Mouse (Mus musculus) stomach, embryonic 16.5 days (tissue): ENCODE results near the gene Hsd3b5. TPM values are rescaled to one million over a fixed set of nuclear protein-coding genes. Genes with fewer than 3 reads are reported as not detected.
"Not testable (repeated sequence)": the region's sequence is repeated elsewhere in the genome, so short reads cannot be mapped to it uniquely, and the experiment has no call there.

Source experiments
- ATAC-seq: fragments of 200-750 bp; cut with Nextera tagmentation; 2 replicates; pipeline ENCODE4 v1.8.0; 2017; ENCODE audit warnings: moderate number of reproducible peaks, moderate TSS enrichment; ENCODE audit not compliant: insufficient read depth, low FRiP score
- H3K27ac ChIP-seq: fragments of 300-500 bp; sonication (generic); 2 replicates; pipeline ENCODE4 v1.5.1; 2014; ENCODE audit warnings: low read length
- H3K27me3 ChIP-seq: fragments of 300-500 bp; sonication (generic); 2 replicates; pipeline ENCODE4 v1.6.1; 2014; ENCODE audit warnings: low read length, control low read depth, mixed read lengths; ENCODE audit not compliant: control insufficient read depth, insufficient read depth
- H3K36me3 ChIP-seq: fragments of 300-500 bp; sonication (generic); 2 replicates; pipeline ENCODE4 v1.6.1; 2014; ENCODE audit warnings: low read length; ENCODE audit not compliant: control insufficient read depth, insufficient read depth
- H3K4me1 ChIP-seq: fragments of 300-500 bp; sonication (generic); 2 replicates; pipeline ENCODE4 v1.6.1; 2014; ENCODE audit warnings: low read length, control low read depth, mixed read lengths; ENCODE audit not compliant: control insufficient read depth, insufficient read depth
- H3K4me2 ChIP-seq: fragments of 300-500 bp; sonication (generic); 2 replicates; pipeline ENCODE4 v1.6.1; 2014; ENCODE audit warnings: low read depth, low read length, mixed read lengths
- H3K4me3 ChIP-seq: fragments of 300-500 bp; sonication (generic); replicated peaks from 2 replicates; pipeline ENCODE4 v1.5.1; 2014; ENCODE audit warnings: mild to moderate bottlenecking, low read length
- H3K9ac ChIP-seq: fragments of 300-500 bp; sonication (generic); 2 replicates; pipeline ENCODE4 v1.6.1; 2014; ENCODE audit warnings: low read length
- H3K9me3 ChIP-seq: fragments of 300-500 bp; sonication (generic); replicated peaks from 2 replicates; pipeline ENCODE4 v1.6.1; 2016; ENCODE audit warnings: low read length, control low read depth; ENCODE audit not compliant: control insufficient read depth
- WGBS: fragments of 180-500 bp; shearing (Covaris S2); extraction: QIAGEN DNeasy Blood & Tissue Kit; methylation state at CpG from one replicate; pipeline ENCODE4 v1.1.7; 2014; 5-methylcytosine and 5-hydroxymethylcytosine counted together
- polyA plus RNA-seq: library from polyadenylated mRNA; unstranded; fragments of >200 nt; fragmentation: Nextera tagmentation; extraction: Ambion mirVana; gene quantifications from 2 replicates; pipeline ENCODE4 v1.2.1, GENCODE M21; 2015

Gene Hsd3b5
- polyA plus RNA-seq = not detected in 2 replicates

GRCm38 (mm10) chr3:98630152-98630551, at the start of gene Hsd3b5:
Gene Hsd3b5, minus strand, starts transcription at chr3:98630252.
- Histone ChIP-seq H3K4me2 (no peak within 1 kb of the TSS), H3K4me3 (no peak within 1 kb of the TSS), H3K27ac (no peak within 1 kb of the TSS), H3K9me3 (no peaks in the 10 kb centered on the region), H3K4me1 (no peaks in the 10 kb centered on the region), H3K36me3 (no peaks in the 10 kb centered on the region), H3K9ac (no peak within 1 kb of the TSS), H3K27me3 (no peaks in the 10 kb centered on the region)
- no peak for ATAC-seq

- Histone ChIP-seq H3K4me2 (no peak overlapping the region), H3K27ac (no peak overlapping the region), H3K36me3 (no peaks in the 10 kb centered on the region), H3K9me3 (no peaks in the 10 kb centered on the region), H3K9ac (no peak overlapping the region), H3K4me3 (no peak overlapping the region), H3K4me1 (no peaks in the 10 kb centered on the region), H3K27me3 (no peaks in the 10 kb centered on the region)
- ATAC-seq = no peak
- WGBS = 62% methylated on average over 1 of the region's 1 CpGs
Measured at GRCm38 (mm10) chr3:98635145-98635544, 5.1 kb upstream of the Hsd3b5 start.

GRCm38 (mm10) chr3:98629633-98630032, 419 bp downstream of the Hsd3b5 start:
- no peak overlapping the region for H3K9ac ChIP-seq
- no peak for ATAC-seq
- H3K4me3 ChIP-seq = no peak overlapping the region

GRCm38 (mm10) chr3:98616786-98617185, 13.3 kb downstream of the Hsd3b5 start:
- H3K4me1 ChIP-seq, H3K9me3 ChIP-seq, H3K4me3 ChIP-seq, H3K4me2 ChIP-seq, H3K27ac ChIP-seq, H3K27me3 ChIP-seq, ATAC-seq, H3K36me3 ChIP-seq, H3K9ac ChIP-seq: not testable (repeated sequence)
- WGBS = 62% methylated on average over 1 of the region's 1 CpGs

More at GRCm38 (mm10) chr3:98629633-98630032, 419 bp downstream of the Hsd3b5 start:
- Histone ChIP-seq H3K27me3 (no peaks in the 10 kb centered on the region), H3K36me3 (no peaks in the 10 kb centered on the region), H3K4me2 (no peak overlapping the region), H3K9me3 (no peaks in the 10 kb centered on the region), H3K27ac (no peak overlapping the region), H3K4me1 (no peaks in the 10 kb centered on the region)
- WGBS = 78% methylated on average over 3 of the region's 3 CpGs

- H3K9me3 ChIP-seq, H3K4me1 ChIP-seq, H3K9ac ChIP-seq, H3K27me3 ChIP-seq, H3K4me3 ChIP-seq, ATAC-seq, H3K27ac ChIP-seq, H3K4me2 ChIP-seq, H3K36me3 ChIP-seq: not testable (repeated sequence)
- 25% methylated on average over 2 of the region's 2 CpGs for WGBS
Measured at GRCm38 (mm10) chr3:98616244-98616643, 13.8 kb downstream of the Hsd3b5 start.

GRCm38 (mm10) chr3:98614406-98614927, 15.6 kb downstream of the Hsd3b5 start:
- H3K27me3 ChIP-seq, H3K27ac ChIP-seq, H3K36me3 ChIP-seq, ATAC-seq, H3K4me3 ChIP-seq, H3K4me1 ChIP-seq, H3K9me3 ChIP-seq, H3K4me2 ChIP-seq, H3K9ac ChIP-seq: not testable (repeated sequence)
- 69% methylated on average over 2 of the region's 2 CpGs for WGBS

GRCm38 (mm10) chr3:98613963-98614362, 16.1 kb downstream of the Hsd3b5 start:
- H3K4me2 ChIP-seq = no peak overlapping the region
- no peaks in the 10 kb centered on the region for H3K9me3 ChIP-seq
- H3K4me1 ChIP-seq = no peaks in the 10 kb centered on the region
- no peak for ATAC-seq
- H3K27me3 ChIP-seq = no peaks in the 10 kb centered on the region
- H3K36me3 ChIP-seq = no peaks in the 10 kb centered on the region
- H3K9ac ChIP-seq = no peak overlapping the region
- no peak overlapping the region for H3K4me3 ChIP-seq
- H3K27ac ChIP-seq = no peak overlapping the region

GRCm38 (mm10) chr3:98613540-98613939, 16.5 kb downstream of the Hsd3b5 start:
- not testable (repeated sequence) for H3K27ac ChIP-seq, ATAC-seq, H3K9me3 ChIP-seq, H3K27me3 ChIP-seq, H3K4me3 ChIP-seq, H3K4me2 ChIP-seq, H3K36me3 ChIP-seq, H3K4me1 ChIP-seq, H3K9ac ChIP-seq

- no peak for ATAC-seq
- H3K4me1 ChIP-seq = no peaks in the 10 kb centered on the region
Measured at GRCm38 (mm10) chr3:98588707-98589106, 41.3 kb downstream of the Hsd3b5 start, which contains the start of gene Gm10681. Gene Gm10681, minus strand, starts transcription at chr3:98588807.

GRCm38 (mm10) chr3:98587721-98588120, 42.3 kb downstream of the Hsd3b5 start:
- Histone ChIP-seq H3K27ac (no peak overlapping the region), H3K36me3 (no peaks in the 10 kb centered on the region), H3K9ac (no peak overlapping the region), H3K27me3 (no peaks in the 10 kb centered on the region), H3K4me3 (no peak overlapping the region), H3K9me3 (no peaks in the 10 kb centered on the region), H3K4me1 (no peaks in the 10 kb centered on the region), H3K4me2 (no peak overlapping the region)
- ATAC-seq = no peak
- WGBS = 68% methylated on average over 2 of the region's 2 CpGs

More at GRCm38 (mm10) chr3:98588707-98589106, 41.3 kb downstream of the Hsd3b5 start, which contains the start of gene Gm10681:
- no peak within 1 kb of the TSS for H3K4me3 ChIP-seq
- H3K4me2 ChIP-seq = no peak within 1 kb of the TSS
- H3K27me3 ChIP-seq = no peaks in the 10 kb centered on the region
- H3K27ac ChIP-seq = no peak within 1 kb of the TSS
- H3K9ac ChIP-seq = no peak within 1 kb of the TSS
- H3K36me3 ChIP-seq = no peaks in the 10 kb centered on the region
- H3K9me3 ChIP-seq = no peaks in the 10 kb centered on the region
